Mouse (Mus musculus): Measurements from ENCODE around the gene Nicn1. TPM values are rescaled to one million over a fixed set of nuclear protein-coding genes. Genes with fewer than 3 reads are reported as not detected.

Gene Nicn1
- polyA plus RNA-seq (2012; rRNA removed) = 5.9 and 6.0 TPM in 2 replicates

DNA sequence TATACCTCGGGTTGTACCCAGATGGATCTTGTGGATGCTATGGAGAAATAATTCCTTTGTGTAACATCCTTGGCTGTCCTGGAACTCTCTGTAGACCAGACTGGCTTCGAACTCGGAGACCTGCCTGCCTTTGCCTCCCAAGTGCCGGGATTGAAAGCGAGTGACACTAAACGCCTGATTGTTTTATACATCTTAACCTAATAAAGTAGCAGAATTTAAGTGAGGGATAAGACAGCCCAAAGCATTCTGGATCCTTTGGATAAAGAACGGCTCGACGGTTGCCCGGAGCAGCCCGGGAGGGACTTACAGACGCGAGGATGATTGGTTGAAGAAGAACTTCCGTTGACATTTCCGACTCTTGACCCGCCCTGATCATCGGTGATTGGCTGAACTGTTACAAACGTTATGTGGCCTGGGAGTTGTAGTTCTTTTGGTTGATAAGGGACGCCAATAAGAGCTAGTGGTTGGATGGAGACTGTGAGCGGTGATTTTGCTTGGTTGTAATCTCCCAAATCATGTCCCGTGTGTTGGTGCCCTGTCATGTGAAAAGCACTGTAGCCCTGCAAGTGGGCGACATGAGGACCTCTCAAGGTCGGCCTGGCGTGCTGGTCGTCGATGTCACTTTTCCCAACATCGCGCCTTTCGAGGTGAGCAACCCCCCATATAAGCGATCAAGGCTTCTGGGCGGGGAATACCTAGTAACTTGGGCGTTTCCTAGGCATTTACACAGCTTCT is at the start of gene Nicn1:
TSS of gene Nicn1 (plus strand) at position 414 of the 735 bp plus-strand sequence.

DNA sequence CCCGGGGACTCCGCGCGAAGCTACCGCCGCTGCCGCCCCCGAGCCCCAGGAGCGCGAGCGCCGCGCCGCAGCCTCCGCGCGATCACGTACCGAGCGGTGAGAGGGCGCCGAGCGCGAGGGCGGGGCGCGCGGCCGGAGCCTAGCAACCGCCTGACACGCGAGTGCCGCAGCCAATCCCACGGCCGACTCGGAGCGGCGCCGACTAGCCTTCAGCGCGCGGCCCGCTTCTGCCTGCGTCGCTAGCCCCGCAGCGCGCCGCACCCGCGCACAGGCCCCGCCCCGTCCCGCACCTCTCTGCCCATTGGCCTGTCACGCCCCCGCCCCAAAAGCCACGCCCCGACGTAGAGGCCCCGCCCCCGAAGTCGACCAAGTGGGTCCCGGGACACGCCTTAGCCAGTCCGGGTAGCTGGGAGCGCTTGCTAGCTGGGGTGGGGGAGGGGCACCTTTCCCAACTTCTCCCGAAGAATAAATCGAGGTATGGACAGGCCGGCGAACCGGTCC is 26.5 kb upstream of the Nicn1 start, which contains the start of gene Dag1:
TSS of gene Dag1 (minus strand) at position 269 of the 501 bp plus-strand sequence.

DNA sequence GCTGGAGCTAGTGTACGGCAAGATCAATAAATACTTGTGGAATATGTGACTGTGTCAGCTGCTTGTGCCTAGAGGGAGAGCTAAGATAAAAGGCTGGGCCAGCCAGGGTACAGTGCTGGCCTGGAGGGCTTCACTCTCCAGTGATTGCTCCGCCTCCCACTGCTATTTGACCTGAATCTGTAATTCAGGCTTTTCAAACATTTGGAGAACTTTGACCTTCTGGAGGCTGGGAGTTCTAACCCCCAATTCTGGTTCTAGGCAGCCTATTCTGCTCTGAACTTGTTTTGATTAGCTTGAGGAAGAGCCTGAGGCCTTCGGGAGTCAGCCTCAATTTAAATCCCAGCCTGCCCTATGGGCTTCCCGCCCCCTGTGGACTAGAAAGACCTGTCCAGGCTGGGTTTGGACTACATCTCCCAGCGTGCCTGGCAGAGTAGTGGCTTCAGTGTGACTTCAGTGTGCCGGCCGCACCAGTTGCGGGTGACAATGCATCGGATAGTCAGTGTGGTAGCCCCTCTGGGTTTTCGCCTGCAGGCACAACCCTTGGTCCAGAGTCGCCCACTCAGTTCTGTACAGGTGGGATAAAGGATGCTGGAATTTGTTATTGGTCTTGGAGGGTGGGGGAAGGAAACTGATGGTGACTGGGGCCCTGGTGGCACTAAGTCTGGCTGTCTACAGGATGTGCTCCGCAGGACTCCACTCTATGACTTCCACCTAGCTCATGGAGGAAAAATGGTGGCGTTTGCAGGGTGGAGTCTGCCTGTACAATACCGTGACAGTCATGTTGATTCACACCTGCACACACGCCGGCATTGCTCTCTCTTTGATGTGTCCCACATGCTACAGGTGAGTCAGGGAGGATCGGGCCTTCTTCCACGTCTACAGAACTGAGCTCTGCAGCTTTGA is 6.5 kb downstream of the Nicn1 start, which contains the start of gene Amt:
TSS of gene Amt (plus strand) at position 401 of the 903 bp plus-strand sequence.

GRCm38 (mm10) chr9:108305629-108306520 is 15.6 kb downstream of the Nicn1 start, which contains the start of the genes Rhoa and Tcta:
Gene Rhoa, plus strand, starts transcription at chr9:108306129.
Gene Tcta, minus strand, starts transcription at chr9:108306160.

GRCm38 (mm10) chr9:108338886-108339781 is 48.9 kb downstream of the Nicn1 start, which contains the start of gene Gpx1:
Gene Gpx1, plus strand, starts transcription at chr9:108338903.

Other genes with a start within 250 kb of the Nicn1 start
- 11.3 and 11.8 TPM in 2 replicates for gene Gmppb, start 241.2 kb upstream of the Nicn1 start, polyA plus RNA-seq (2012; rRNA removed)
- 0.44 and 0.62 TPM in 2 replicates for gene Amigo3, start 237.3 kb upstream of the Nicn1 start, polyA plus RNA-seq (2012; rRNA removed)
- 92.9 and 96.0 TPM in 2 replicates for gene Mst1, start 210.0 kb upstream of the Nicn1 start, polyA plus RNA-seq (2012; rRNA removed)
- gene Rnf123, start 207.1 kb upstream of the Nicn1 start, polyA plus RNA-seq (2012; rRNA removed) = 53.9 and 64.1 TPM in 2 replicates
- 81.3 and 81.5 TPM in 2 replicates for gene Apeh, start 195.8 kb upstream of the Nicn1 start, polyA plus RNA-seq (2012; rRNA removed)
- gene Bsn, start 100.0 kb upstream of the Nicn1 start, polyA plus RNA-seq (2012; rRNA removed) = 0.46 and 0.60 TPM in 2 replicates
- 8.4 and 9.0 TPM in 2 replicates for gene Dag1, start 26.5 kb upstream of the Nicn1 start, polyA plus RNA-seq (2012; rRNA removed)
- gene Amt, start 6.4 kb downstream of the Nicn1 start, polyA plus RNA-seq (2012; rRNA removed) = 10.6 and 10.9 TPM in 2 replicates
- 74.7 and 78.0 TPM in 2 replicates for gene Rhoa, start 15.7 kb downstream of the Nicn1 start, polyA plus RNA-seq (2012; rRNA removed)
- gene Tcta, start 15.7 kb downstream of the Nicn1 start, polyA plus RNA-seq (2012; rRNA removed) = 13.6 and 14.8 TPM in 2 replicates
- 1,940 and 2,086 TPM in 2 replicates for gene Gpx1, start 48.5 kb downstream of the Nicn1 start, polyA plus RNA-seq (2012; rRNA removed)
- gene Usp4, start 57.4 kb downstream of the Nicn1 start, polyA plus RNA-seq (2012; rRNA removed) = 27.8 and 30.7 TPM in 2 replicates
- 0.26 and 0.44 TPM in 2 replicates for gene 1700102P08Rik, start 102.4 kb downstream of the Nicn1 start, polyA plus RNA-seq (2012; rRNA removed)
- gene Ccdc36, start 138.1 kb downstream of the Nicn1 start, polyA plus RNA-seq (2012; rRNA removed) = 0.06 and 0.08 TPM in 2 replicates
- not detected in 2 replicates for gene BC048562, start 146.1 kb downstream of the Nicn1 start, polyA plus RNA-seq (2012; rRNA removed)
- gene Ccdc71, start 170.1 kb downstream of the Nicn1 start, polyA plus RNA-seq (2012; rRNA removed) = 9.5 TPM in 2 replicates
- 18.4 and 25.3 TPM in 2 replicates for gene Klhdc8b, start 171.2 kb downstream of the Nicn1 start, polyA plus RNA-seq (2012; rRNA removed)
- 9.6 and 10.7 TPM in 2 replicates for gene Lamb2, start 189.3 kb downstream of the Nicn1 start, polyA plus RNA-seq (2012; rRNA removed)
- 32.7 and 42.1 TPM in 2 replicates for gene Usp19, start 200.2 kb downstream of the Nicn1 start, polyA plus RNA-seq (2012; rRNA removed)
- 68.5 and 88.3 TPM in 2 replicates for gene Qars, start 217.3 kb downstream of the Nicn1 start, polyA plus RNA-seq (2012; rRNA removed)
- 32.6 and 35.7 TPM in 2 replicates for gene Qrich1, start 226.4 kb downstream of the Nicn1 start, polyA plus RNA-seq (2012; rRNA removed)